Mouse (Mus musculus) megakaryocyte, embryonic 14.5 days (primary cell): ENCODE measurements around the gene Ncapd3.

Experiments used
- FLI1 ChIP-seq: IDR thresholded peaks from 2 replicates; pipeline ENCODE4 v1.6.1; 2012; ENCODE audit warnings: low read length, inconsistent platforms, mixed read lengths
- GATA1 ChIP-seq: IDR thresholded peaks from 3 replicates; pipeline ENCODE4 v1.6.1; 2012; ENCODE audit warnings: mixed read lengths, low read length, inconsistent platforms, borderline replicate concordance

GRCm38 (mm10) chr9:27121254-27121653 is 91.3 kb downstream of the Ncapd3 start:
- TF ChIP-seq GATA1 (no peak), FLI1 (no peak)
